Mouse (Mus musculus): ENCODE measurements around the gene Tnrc18. TPM values are rescaled to one million over a fixed set of nuclear protein-coding genes. Genes with fewer than 3 reads are reported as not detected.

Gene Tnrc18
- 2.1 and 2.6 TPM in 2 replicates for polyA plus RNA-seq (2012; rRNA removed)

DNA sequence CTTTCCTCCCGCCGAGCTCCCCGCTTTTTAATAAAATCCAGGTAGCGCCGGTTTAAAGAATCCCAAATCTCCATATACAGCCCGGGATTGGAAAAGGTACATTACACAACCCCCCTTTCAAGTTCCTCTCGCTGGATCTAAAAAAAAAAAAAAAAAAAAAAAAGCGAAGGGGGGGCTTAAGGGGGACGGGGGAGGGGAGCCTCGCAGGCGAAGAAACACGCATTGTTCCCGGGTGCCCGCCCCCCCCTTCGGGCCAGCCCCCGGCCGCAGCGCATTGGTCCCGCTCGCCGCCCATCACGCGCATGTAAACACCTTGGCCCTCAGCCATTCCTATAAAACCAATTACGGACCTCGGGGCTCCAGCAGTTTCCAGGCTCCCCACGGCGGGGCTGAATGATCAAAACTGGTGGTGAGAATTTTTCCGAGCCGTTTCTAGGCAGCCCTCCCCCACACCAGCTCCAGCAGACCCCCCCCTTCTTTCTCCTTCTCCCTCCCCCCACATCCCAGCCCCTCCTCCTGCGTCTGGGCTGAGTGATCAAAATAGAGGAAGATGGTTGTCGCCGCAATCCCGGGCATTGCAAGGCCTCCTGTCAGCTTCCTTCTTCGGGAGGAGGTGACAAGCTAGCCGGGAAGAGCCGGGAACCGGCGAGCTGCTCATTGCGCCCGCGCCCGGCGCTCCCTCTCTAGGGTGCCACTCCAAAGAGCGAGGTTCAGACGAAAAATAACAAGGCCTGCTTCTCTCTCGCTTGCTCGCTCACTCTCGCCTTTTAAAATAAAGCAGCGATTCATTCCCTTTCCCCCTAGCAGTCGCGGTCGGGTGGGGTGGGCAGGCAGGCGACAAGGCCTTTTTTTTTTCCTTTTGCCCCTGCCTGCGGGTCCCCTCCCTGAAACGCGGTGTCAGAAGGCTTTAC, at the start of gene Tnrc18:
Gene Tnrc18, minus strand, starts transcription at position 139 of the 911 bp plus-strand sequence.

DNA sequence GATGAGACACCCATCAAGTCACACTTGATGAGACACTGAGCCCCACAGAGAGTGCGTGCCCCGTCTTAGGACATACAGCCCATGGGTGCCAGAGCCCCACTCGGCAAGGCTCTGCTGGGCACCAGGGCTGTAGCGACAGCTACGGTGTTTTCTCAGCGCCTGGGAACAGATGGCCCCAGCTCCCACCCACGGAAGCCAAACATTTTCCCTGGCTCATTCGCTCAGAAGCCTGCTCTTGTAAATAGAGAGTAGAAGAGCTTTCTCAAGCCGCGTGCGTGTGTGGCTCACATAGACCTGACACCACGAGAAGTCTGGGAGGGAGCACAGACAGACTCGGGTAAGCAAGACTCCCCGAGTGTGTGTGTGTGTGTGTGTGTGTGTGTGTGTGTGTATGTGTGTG, 125.2 kb downstream of the Tnrc18 start, which contains the start of gene Slc29a4:
Gene Slc29a4, plus strand, starts transcription at position 265 of the 400 bp plus-strand sequence.

Other genes starting within 250 kb of the Tnrc18 start
- 5.7 and 6.2 TPM in 2 replicates for gene Mmd2, start 208.9 kb downstream of the Tnrc18 start, polyA plus RNA-seq (2012; rRNA removed)
- gene Wipi2, start 190.0 kb downstream of the Tnrc18 start, polyA plus RNA-seq (2012; rRNA removed): 15.2 and 15.3 TPM in 2 replicates
- gene Slc29a4, start 125.2 kb downstream of the Tnrc18 start, polyA plus RNA-seq (2012; rRNA removed): 0.09 and 0.14 TPM in 2 replicates
- 1.5 and 2.0 TPM in 2 replicates for gene Fbxl18, start 77.8 kb upstream of the Tnrc18 start, polyA plus RNA-seq (2012; rRNA removed)
- 1,039 and 1,049 TPM in 2 replicates for gene Actb, start 89.1 kb upstream of the Tnrc18 start, polyA plus RNA-seq (2012; rRNA removed)
- gene Fscn1, start 142.7 kb upstream of the Tnrc18 start, polyA plus RNA-seq (2012; rRNA removed): 9.2 and 9.4 TPM in 2 replicates